Mouse (Mus musculus) lung, embryonic 16.5 days (tissue): ENCODE results near the gene F11. TPM values are rescaled to one million over a fixed set of nuclear protein-coding genes. Genes with fewer than 3 reads are reported as not detected.

Experiments
- ATAC-seq: fragments of 200-750 bp; cut with Nextera tagmentation; 2 replicates; pipeline ENCODE4 v1.8.0; 2017; ENCODE audit warnings: low read depth, mild to moderate bottlenecking, moderate library complexity
- H3K27ac ChIP-seq: fragments of 300-500 bp; sonication (generic); 2 replicates; pipeline ENCODE4 v1.5.1; 2014; ENCODE audit warnings: mild to moderate bottlenecking, control low read depth, low read length
- H3K27me3 ChIP-seq: fragments of 300-500 bp; sonication (generic); 2 replicates; pipeline ENCODE4 v1.6.1; 2014; ENCODE audit warnings: low read depth, low read length, mixed read lengths; ENCODE audit not compliant: control insufficient read depth, insufficient read depth
- H3K36me3 ChIP-seq: fragments of 300-500 bp; sonication (generic); 2 replicates; pipeline ENCODE4 v1.6.1; 2014; ENCODE audit warnings: low read length; ENCODE audit not compliant: control insufficient read depth, insufficient read depth
- H3K4me1 ChIP-seq: fragments of 300-500 bp; sonication (generic); replicated peaks from 2 replicates; pipeline ENCODE4 v1.6.1; 2014; ENCODE audit warnings: low read length, mixed read lengths; ENCODE audit not compliant: control insufficient read depth, insufficient read depth
- H3K4me2 ChIP-seq: fragments of 300-500 bp; sonication (generic); 2 replicates; pipeline ENCODE4 v1.6.1; 2014; ENCODE audit warnings: low read depth, low read length, control low read depth
- H3K4me3 ChIP-seq: fragments of 300-500 bp; sonication (generic); 2 replicates; pipeline ENCODE4 v1.5.1; 2014; ENCODE audit warnings: mild to moderate bottlenecking, low read length, control low read depth
- H3K9ac ChIP-seq: fragments of 300-500 bp; sonication (generic); 2 replicates; pipeline ENCODE4 v1.6.1; 2014; ENCODE audit warnings: low read length, control low read depth
- H3K9me3 ChIP-seq: fragments of 300-500 bp; sonication (generic); 2 replicates; pipeline ENCODE4 v1.6.1; 2016; ENCODE audit warnings: low read length; ENCODE audit not compliant: control insufficient read depth
- WGBS: fragments of 180-500 bp; shearing (Covaris S2); extraction: QIAGEN DNeasy Blood & Tissue Kit; methylation state at CpG from one replicate; pipeline ENCODE4 v1.1.7; 2014; 5-methylcytosine and 5-hydroxymethylcytosine counted together
- polyA plus RNA-seq: library from polyadenylated mRNA; unstranded; fragments of >200 nt; fragmentation: Nextera tagmentation; extraction: Ambion mirVana; gene quantifications from 2 replicates; pipeline ENCODE4 v1.2.1, GENCODE M21; 2015

The F11 gene
- polyA plus RNA-seq, 1 experiment from 2014 or later: 0.16 TPM

GRCm38 (mm10) chr8:45255040-45255439 lies 6.8 kb downstream of the F11 start:
- Histone ChIP-seq H3K36me3 (no peaks in the 10 kb centered on the region), H3K9ac (no peak overlapping the region), H3K4me2 (no peak overlapping the region), H3K27me3 (no peaks in the 10 kb centered on the region), H3K9me3 (no peaks in the 10 kb centered on the region), H3K27ac (no peak overlapping the region), H3K4me1 (no peaks in the 10 kb centered on the region), H3K4me3 (no peak overlapping the region)
- ATAC-seq: no peak
- WGBS: 82% methylated on average over 12 of the region's 12 CpGs

- no peak overlapping the region for H3K27ac ChIP-seq
- 55% methylated on average over 8 of the region's 8 CpGs for WGBS
- ATAC-seq: no peak
These were observed 7.5 kb downstream of the F11 start for GRCm38 (mm10) chr8:45254194-45254842.

GRCm38 (mm10) chr8:45253586-45253985 lies 8.2 kb downstream of the F11 start:
- H3K4me1 ChIP-seq: no peaks in the 10 kb centered on the region
- no peak overlapping the region for H3K9ac ChIP-seq
- no peak overlapping the region for H3K27ac ChIP-seq
- H3K36me3 ChIP-seq: no peaks in the 10 kb centered on the region
- 91% methylated on average over 1 of the region's 1 CpGs for WGBS
- no peak for ATAC-seq
- H3K27me3 ChIP-seq: no peaks in the 10 kb centered on the region
- H3K4me2 ChIP-seq: no peak overlapping the region
- no peaks in the 10 kb centered on the region for H3K9me3 ChIP-seq
- H3K4me3 ChIP-seq: no peak overlapping the region

More at GRCm38 (mm10) chr8:45254194-45254842, 7.5 kb downstream of the F11 start:
- Histone ChIP-seq H3K27me3 (no peaks in the 10 kb centered on the region), H3K4me2 (no peak overlapping the region), H3K4me1 (no peaks in the 10 kb centered on the region), H3K9me3 (no peaks in the 10 kb centered on the region), H3K36me3 (no peaks in the 10 kb centered on the region), H3K4me3 (no peak overlapping the region), H3K9ac (no peak overlapping the region)

- Histone ChIP-seq H3K4me3 (no peak overlapping the region), H3K36me3 (no peaks in the 10 kb centered on the region), H3K9ac (no peak overlapping the region), H3K27ac (no peak overlapping the region), H3K4me2 (no peak overlapping the region), H3K9me3 (no peaks in the 10 kb centered on the region), H3K4me1 (no peaks in the 10 kb centered on the region), H3K27me3 (no peaks in the 10 kb centered on the region)
- ATAC-seq: no peak
- 24% methylated on average over 2 of the region's 2 CpGs for WGBS
These were observed 8.7 kb downstream of the F11 start for GRCm38 (mm10) chr8:45253111-45253510.

GRCm38 (mm10) chr8:45246307-45246706 lies 15.5 kb downstream of the F11 start:
- no peak for ATAC-seq
- 69% methylated on average over 7 of the region's 7 CpGs for WGBS
- H3K4me3 ChIP-seq: no peak overlapping the region
- no peak overlapping the region for H3K4me2 ChIP-seq
- H3K27ac ChIP-seq: no peak overlapping the region
- no peaks in the 10 kb centered on the region for H3K36me3 ChIP-seq
- H3K9me3 ChIP-seq: no peaks in the 10 kb centered on the region
- no peak overlapping the region for H3K9ac ChIP-seq
- no peaks in the 10 kb centered on the region for H3K4me1 ChIP-seq
- no peaks in the 10 kb centered on the region for H3K27me3 ChIP-seq

GRCm38 (mm10) chr8:45239363-45239762 lies 22.5 kb downstream of the F11 start:
- H3K4me2 ChIP-seq: no peak overlapping the region
- no peaks in the 10 kb centered on the region for H3K36me3 ChIP-seq
- ATAC-seq: no peak
- 76% methylated on average over 8 of the region's 8 CpGs for WGBS
- H3K4me1 ChIP-seq: no peaks in the 10 kb centered on the region
- no peaks in the 10 kb centered on the region; the same call in 1 of the 2 replicates for H3K27me3 ChIP-seq
- no peak overlapping the region for H3K4me3 ChIP-seq
- no peak overlapping the region for H3K27ac ChIP-seq
- no peak overlapping the region for H3K9ac ChIP-seq
- H3K9me3 ChIP-seq: no peaks in the 10 kb centered on the region

GRCm38 (mm10) chr8:45238282-45238681 lies 23.5 kb downstream of the F11 start:
- Histone ChIP-seq H3K27me3 (no peaks in the 10 kb centered on the region; the same call in 1 of the 2 replicates), H3K36me3 (no peaks in the 10 kb centered on the region), H3K27ac (no peak overlapping the region), H3K4me1 (no peaks in the 10 kb centered on the region), H3K4me3 (no peak overlapping the region), H3K4me2 (no peak overlapping the region), H3K9me3 (no peaks in the 10 kb centered on the region), H3K9ac (no peak overlapping the region)
- ATAC-seq: 0 out of 2 replicates have a peak, but pooled peaks have one; percentile 26
- WGBS: 24% methylated on average over 3 of the region's 3 CpGs

GRCm38 (mm10) chr8:45236164-45236912 lies 25.5 kb downstream of the F11 start:
- Histone ChIP-seq H3K27me3 (no peaks in the 10 kb centered on the region; the same call in 1 of the 2 replicates), H3K4me1 (no peaks in the 10 kb centered on the region), H3K4me3 (no peak overlapping the region), H3K4me2 (no peak overlapping the region), H3K9me3 (no peaks in the 10 kb centered on the region), H3K27ac (no peak overlapping the region), H3K9ac (no peak overlapping the region), H3K36me3 (no peaks in the 10 kb centered on the region)
- ATAC-seq: peak; percentile 60; the same call in 1 of the 2 replicates
- WGBS: 21% methylated on average over 14 of the region's 14 CpGs

- Histone ChIP-seq H3K4me1 (no peaks in the 10 kb centered on the region), H3K9ac (no peak overlapping the region), H3K27ac (no peak overlapping the region), H3K9me3 (no peaks in the 10 kb centered on the region), H3K36me3 (no peaks in the 10 kb centered on the region), H3K27me3 (no peaks in the 10 kb centered on the region; the same call in 1 of the 2 replicates), H3K4me3 (no peak overlapping the region), H3K4me2 (no peak overlapping the region)
- ATAC-seq: no peak
- WGBS: 79% methylated on average over 6 of the region's 6 CpGs
These were observed 26.6 kb downstream of the F11 start for GRCm38 (mm10) chr8:45235228-45235627.
